Mouse (Mus musculus): ENCODE data around the gene Tmem59l. TPM values are rescaled to one million over a fixed set of nuclear protein-coding genes. Genes with fewer than 3 reads are reported as not detected.

Tmem59l gene
- polyA plus RNA-seq, 1 experiment from 2014 or later: 9.6 TPM

DNA sequence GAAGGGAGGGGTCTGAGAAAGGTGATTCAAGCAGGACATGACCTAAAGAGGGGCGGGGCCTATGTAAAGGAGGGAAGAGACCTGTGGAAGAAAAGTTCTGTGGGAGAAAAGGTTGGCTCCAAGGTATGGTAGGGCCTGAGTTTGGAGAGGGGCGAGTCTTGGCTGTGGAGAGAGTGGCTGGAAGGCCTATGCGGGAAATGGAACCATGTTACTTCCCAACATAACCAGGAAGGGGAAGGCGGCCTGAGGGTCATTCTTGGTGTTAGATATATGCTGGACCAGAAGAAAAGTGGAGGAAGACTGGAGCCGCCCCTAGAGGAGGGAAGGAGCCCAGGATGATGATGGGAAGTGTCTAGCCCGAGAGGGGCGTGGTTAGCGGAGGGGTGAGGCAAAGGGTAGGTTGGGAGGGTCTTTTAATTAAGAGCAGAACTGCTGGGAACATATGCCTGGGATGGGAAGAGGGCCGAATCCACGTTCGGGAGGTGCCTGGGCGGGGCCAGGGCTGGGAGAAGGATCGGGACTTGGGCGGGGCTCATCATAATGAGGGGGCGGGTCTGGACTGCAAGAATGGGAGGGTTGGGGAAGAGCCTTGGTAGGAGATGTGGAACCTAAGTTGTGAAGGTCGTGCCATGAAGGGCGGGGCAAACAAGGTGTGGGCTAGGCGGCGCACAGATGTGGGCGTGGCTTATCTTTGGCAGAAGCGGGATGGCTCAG is 9.7 kb downstream of the Tmem59l start:
- ATAC-seq (ENCODE audit: insufficient number of reproducible peaks, low FRiP score, low TSS enrichment, low read depth): peak; percentile 46; the same call in 1 of the 2 replicates
- Histone ChIP-seq H3K4me3 (peak overlapping the region; percentile 89), H3K9ac (no peak overlapping the region), H3K4me1 (peaks cover 24% of the 10 kb centered on the region), H3K4me2 (peak overlapping the region; percentile 85), H3K27ac (peak overlapping the region; percentile 5; the same call in 1 of the 2 replicates), H3K27me3 (no peaks in the 10 kb centered on the region), H3K36me3 (0 out of 2 replicates have a peak, but pooled peaks cover 3% of the 10 kb centered on the region), H3K9me3 (no peaks in the 10 kb centered on the region)
- WGBS: 2% methylated on average over 21 of the region's 21 CpGs

DNA sequence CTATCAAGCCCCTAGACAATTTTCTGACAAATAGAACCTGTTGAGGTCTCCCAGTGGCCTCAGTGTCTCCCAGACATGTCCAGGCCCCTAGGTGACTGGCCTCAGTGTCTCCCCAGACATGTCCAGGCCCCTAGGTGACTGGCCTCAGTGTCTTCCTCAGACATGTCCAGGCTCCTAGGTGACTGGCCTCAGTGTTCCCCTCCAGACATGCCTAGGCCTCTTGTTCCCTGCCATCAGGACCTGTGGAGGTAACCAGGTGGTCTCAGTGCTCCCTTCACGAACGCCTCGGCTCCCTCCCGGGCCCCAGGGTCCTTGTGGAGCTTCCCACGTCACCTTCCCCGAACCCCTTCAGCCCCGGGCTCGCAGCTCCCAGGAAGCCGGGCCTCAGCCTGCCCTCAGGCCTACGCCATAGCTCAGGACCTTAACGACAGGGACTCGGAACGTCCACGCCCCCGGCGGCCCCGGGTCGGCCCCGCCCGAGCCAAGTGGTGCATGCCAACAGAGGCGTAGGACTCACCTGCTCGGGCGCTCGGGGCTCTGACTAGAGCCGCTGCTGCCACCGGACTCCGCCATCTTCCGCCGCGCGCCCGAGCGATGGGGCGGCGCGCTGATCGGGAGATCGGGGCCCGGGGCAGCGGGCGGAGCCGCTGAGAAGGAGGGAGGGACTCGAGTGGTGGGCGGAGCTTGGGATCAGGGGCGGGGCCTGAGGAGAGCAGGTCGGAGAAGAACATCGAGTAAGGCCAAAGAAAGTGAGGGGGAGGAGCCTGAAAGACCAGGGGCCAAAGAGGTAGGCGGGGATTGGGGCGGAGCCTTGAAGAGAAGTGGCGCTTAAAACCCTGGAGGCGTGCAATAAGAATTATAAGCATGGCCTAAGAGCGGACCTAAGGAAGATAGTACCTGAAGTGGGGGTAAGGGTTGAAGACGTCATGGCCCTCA is 10.6 kb downstream of the Tmem59l start, which contains the start of gene Klhl26:
Klhl26 (minus strand) TSS at position 636 of the 936 bp plus-strand sequence.
- H3K27ac ChIP-seq: peak within 1 kb of the TSS; percentile 77
- peak within 1 kb of the TSS; percentile 85 for H3K4me2 ChIP-seq
- H3K9me3 ChIP-seq: no peaks in the 10 kb centered on the region
- peak; percentile 88 for ATAC-seq (ENCODE audit: insufficient number of reproducible peaks, low FRiP score, low TSS enrichment, low read depth)
- peak within 1 kb of the TSS; percentile 89 for H3K4me3 ChIP-seq
- no peaks in the 10 kb centered on the region for H3K27me3 ChIP-seq
- peaks cover 24% of the 10 kb centered on the region for H3K4me1 ChIP-seq
- whole genome bisulfite sequencing: under 1% methylated on average over 53 of the region's 53 CpGs
- H3K9ac ChIP-seq: peak within 1 kb of the TSS; percentile 93
- 0 out of 2 replicates have a peak, but pooled peaks cover 3% of the 10 kb centered on the region for H3K36me3 ChIP-seq

DNA sequence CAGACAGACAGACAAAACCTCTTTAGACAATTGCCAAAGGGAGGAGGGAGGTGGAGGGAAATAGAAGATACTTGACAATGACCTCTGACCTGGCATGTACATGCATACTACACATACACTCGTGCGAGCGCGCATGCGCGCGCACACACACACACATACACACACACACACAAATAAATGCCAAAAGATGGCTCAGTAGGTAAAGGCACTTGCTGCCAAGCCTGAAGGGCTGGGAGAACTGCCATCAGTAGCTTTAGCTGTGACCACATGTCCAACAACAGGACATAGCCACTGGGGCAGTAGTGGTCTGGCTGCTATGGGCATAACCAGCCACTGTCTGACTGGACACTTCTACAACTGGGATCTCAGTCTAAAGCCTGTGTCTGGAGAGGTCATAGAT is 15.3 kb downstream of the Tmem59l start:
- ATAC-seq (ENCODE audit: insufficient number of reproducible peaks, low FRiP score, low TSS enrichment, low read depth): no peak

DNA sequence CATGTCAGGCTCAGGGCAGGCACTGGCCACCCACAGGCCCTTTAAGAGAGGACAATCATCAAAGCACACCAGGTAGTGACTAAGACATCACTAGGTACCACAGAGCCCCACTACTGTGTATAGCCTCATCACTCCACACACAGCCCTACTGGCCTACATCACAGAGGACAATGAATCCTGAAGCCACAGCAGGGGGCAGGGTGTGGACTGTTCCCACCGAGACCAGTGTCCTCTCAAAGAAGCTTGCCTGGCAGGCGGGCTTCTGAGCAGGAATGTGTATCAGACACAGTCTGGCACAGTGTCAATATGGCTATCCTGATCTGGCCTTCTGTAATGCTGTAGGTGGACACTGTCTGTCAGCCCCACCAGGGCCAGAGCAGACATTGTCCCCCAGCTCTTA is 17.2 kb downstream of the Tmem59l start:
- Histone ChIP-seq H3K4me1 (peaks cover 41% of the 10 kb centered on the region), H3K27ac (no peak overlapping the region), H3K4me2 (no peak overlapping the region), H3K9me3 (no peaks in the 10 kb centered on the region), H3K4me3 (no peak overlapping the region), H3K9ac (no peak overlapping the region), H3K27me3 (no peaks in the 10 kb centered on the region), H3K36me3 (peaks cover 12% of the 10 kb centered on the region; the same call in 1 of the 2 replicates)
- WGBS: 69% methylated on average over 2 of the region's 2 CpGs
- no peak for ATAC-seq (ENCODE audit: insufficient number of reproducible peaks, low FRiP score, low TSS enrichment, low read depth)

More for the DNA sequence above, 15.3 kb downstream of the Tmem59l start:
- Histone ChIP-seq H3K4me3 (no peak overlapping the region), H3K27me3 (no peaks in the 10 kb centered on the region), H3K9ac (no peak overlapping the region), H3K4me1 (peaks cover 45% of the 10 kb centered on the region), H3K9me3 (no peaks in the 10 kb centered on the region), H3K4me2 (no peak overlapping the region), H3K36me3 (0 out of 2 replicates have a peak, but pooled peaks cover 3% of the 10 kb centered on the region), H3K27ac (no peak overlapping the region)
- 96% methylated on average over 7 of the region's 7 CpGs for WGBS

DNA sequence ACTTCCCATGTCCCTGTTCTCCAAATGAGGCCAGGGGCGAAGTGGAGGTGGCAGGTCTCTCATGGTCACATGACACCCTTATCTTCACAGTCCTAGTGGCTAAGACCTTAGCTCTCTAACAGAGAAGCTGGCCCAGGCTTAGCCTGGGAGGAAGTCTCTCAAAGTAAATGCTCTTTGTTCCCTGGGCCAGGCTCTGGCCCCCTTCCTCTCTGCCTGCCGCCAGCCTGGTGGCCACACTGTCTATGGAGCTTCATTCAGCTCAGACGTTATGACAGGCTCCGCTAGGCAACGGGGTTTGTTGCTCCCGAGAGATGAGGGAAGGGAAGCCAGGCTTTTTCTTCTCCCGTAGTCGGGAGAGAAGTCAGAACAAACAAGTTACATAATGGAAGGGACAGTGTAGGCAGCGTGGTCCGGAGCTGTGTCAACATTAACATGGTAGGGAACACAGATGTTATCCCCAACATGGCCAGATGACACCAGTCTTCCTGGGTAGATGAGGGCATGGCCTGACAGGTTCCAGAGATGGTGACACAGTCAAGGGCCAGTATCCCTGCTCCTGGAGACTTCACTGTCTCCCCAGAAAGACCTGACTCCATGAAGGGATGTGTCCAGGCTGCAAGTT is 17.8 kb downstream of the Tmem59l start:
- H3K36me3 ChIP-seq: peaks cover 11% of the 10 kb centered on the region
- ATAC-seq (ENCODE audit: insufficient number of reproducible peaks, low FRiP score, low TSS enrichment, low read depth): no peak; the same call in 1 of the 2 replicates
- no peak overlapping the region for H3K4me2 ChIP-seq
- H3K27ac ChIP-seq: no peak overlapping the region
- no peak overlapping the region for H3K9ac ChIP-seq
- H3K4me1 ChIP-seq: peaks cover 40% of the 10 kb centered on the region
- 54% methylated on average over 10 of the region's 10 CpGs for WGBS
- no peaks in the 10 kb centered on the region for H3K27me3 ChIP-seq
- no peak overlapping the region for H3K4me3 ChIP-seq
- no peaks in the 10 kb centered on the region for H3K9me3 ChIP-seq

DNA sequence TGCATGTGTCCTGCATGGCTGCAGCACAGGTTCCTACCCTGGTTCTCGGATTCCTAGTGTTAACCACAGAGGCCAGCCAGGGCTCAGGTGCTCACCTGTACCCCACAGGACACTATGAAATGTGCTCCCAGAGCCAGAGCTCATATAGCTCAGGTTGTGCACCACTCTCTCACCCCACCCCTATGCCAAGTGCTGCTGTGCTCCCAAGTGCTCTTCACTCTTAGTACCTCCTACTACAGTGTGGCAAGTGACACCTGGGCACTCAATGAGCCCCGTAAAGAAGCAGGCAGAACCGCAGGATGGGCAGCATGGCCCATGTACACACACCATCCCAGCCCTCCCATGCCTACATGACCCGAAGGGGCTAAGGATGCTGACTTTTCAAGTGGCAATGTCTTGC is 18.4 kb downstream of the Tmem59l start:
- 87% methylated on average over 4 of the region's 4 CpGs for WGBS
- Histone ChIP-seq H3K27me3 (no peaks in the 10 kb centered on the region), H3K4me3 (no peak overlapping the region), H3K4me1 (peaks cover 40% of the 10 kb centered on the region), H3K9me3 (no peaks in the 10 kb centered on the region), H3K36me3 (peaks cover 11% of the 10 kb centered on the region), H3K9ac (no peak overlapping the region), H3K4me2 (no peak overlapping the region), H3K27ac (no peak overlapping the region)
- ATAC-seq (ENCODE audit: insufficient number of reproducible peaks, low FRiP score, low TSS enrichment, low read depth): no peak

DNA sequence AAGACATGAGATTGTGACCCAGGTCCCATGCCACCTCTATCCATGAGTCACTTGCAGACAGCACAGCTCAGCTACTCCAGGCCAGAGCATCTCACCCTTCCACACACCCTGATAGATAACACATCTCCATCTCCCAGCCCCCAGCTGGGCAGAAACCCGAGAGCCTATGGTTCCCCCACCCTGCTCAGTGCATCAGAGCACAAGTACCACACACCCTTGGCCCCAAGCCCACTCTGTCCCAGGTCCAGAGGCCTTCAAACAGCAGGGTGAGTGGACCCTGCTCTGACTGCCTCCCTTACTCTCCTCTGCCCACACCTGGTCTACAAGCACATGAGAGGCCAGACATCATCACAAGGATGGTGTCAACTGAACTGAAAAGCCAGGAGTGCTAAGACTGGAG is 19.3 kb downstream of the Tmem59l start:
- H3K4me3 ChIP-seq: no peak overlapping the region
- H3K36me3 ChIP-seq: peaks cover 11% of the 10 kb centered on the region
- no peak overlapping the region for H3K4me2 ChIP-seq
- H3K27me3 ChIP-seq: no peaks in the 10 kb centered on the region
- 52% methylated on average over 1 of the region's 1 CpGs for WGBS
- peaks cover 47% of the 10 kb centered on the region for H3K4me1 ChIP-seq
- no peak overlapping the region for H3K9ac ChIP-seq
- H3K9me3 ChIP-seq: no peaks in the 10 kb centered on the region
- 0 out of 2 replicates have a peak overlapping the region, but pooled peaks have one; percentile 1 for H3K27ac ChIP-seq
- ATAC-seq (ENCODE audit: insufficient number of reproducible peaks, low FRiP score, low TSS enrichment, low read depth): no peak

DNA sequence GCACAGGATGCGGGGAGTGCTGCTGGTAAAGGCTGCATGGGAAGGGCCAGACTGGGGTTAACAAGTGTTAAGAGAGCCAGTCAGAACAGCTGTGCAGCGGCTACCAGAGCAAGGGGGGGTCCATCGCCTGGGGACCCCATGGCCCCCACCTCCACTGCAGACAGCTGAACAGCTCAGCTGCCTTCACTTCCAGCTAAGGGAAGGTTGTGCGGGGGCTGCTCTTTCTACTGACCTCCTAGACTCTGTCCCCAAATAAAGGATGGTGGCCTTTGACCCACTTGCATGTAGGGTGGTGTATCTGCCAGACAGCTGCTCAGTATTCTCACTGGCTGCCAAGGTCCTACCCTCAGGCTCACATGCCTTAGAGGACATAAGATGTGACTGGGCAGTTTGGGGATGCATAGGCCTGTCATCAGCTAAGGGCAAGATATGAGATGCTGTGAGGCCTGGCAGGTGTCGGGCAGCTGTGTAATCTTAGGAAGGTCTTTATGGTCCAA is 19.9 kb downstream of the Tmem59l start:
- ATAC-seq (ENCODE audit: insufficient number of reproducible peaks, low FRiP score, low TSS enrichment, low read depth): no peak

DNA sequence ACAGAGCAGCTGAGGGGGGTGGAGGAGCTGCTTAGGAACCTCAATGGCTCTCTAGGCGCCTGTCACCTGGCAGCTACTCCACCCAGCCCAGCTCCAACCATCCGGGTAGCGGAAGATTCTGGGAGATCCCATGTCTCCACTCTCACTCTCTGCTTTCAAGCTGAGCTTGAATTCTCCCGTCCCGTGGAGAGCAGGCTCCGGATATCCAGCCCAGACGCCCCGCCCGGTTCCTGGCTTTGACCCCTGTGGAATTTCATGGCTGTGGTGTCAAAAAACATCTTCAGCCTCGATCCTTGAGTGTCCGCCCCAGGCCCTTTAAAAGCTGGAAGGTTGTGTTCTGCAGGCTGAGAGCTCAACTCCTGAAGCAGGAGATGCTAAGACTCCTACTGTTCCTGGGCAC is 20.4 kb downstream of the Tmem59l start:
- ATAC-seq (ENCODE audit: insufficient number of reproducible peaks, low FRiP score, low TSS enrichment, low read depth): no peak
- Histone ChIP-seq H3K4me1 (peaks cover 57% of the 10 kb centered on the region), H3K4me2 (no peak overlapping the region), H3K36me3 (peaks cover 11% of the 10 kb centered on the region), H3K9ac (no peak overlapping the region), H3K4me3 (no peak overlapping the region), H3K27ac (peak overlapping the region; percentile 57), H3K9me3 (no peaks in the 10 kb centered on the region), H3K27me3 (no peaks in the 10 kb centered on the region)
- WGBS: 54% methylated on average over 11 of the region's 11 CpGs

More for the DNA sequence above, 19.9 kb downstream of the Tmem59l start:
- no peaks in the 10 kb centered on the region for H3K27me3 ChIP-seq
- no peak overlapping the region for H3K4me2 ChIP-seq
- H3K27ac ChIP-seq: peak overlapping the region; percentile 57
- no peaks in the 10 kb centered on the region for H3K9me3 ChIP-seq
- H3K36me3 ChIP-seq: peaks cover 11% of the 10 kb centered on the region
- no peak overlapping the region for H3K4me3 ChIP-seq
- 57% methylated on average over 5 of the region's 5 CpGs for WGBS
- H3K9ac ChIP-seq: no peak overlapping the region
- H3K4me1 ChIP-seq: peaks cover 52% of the 10 kb centered on the region

DNA sequence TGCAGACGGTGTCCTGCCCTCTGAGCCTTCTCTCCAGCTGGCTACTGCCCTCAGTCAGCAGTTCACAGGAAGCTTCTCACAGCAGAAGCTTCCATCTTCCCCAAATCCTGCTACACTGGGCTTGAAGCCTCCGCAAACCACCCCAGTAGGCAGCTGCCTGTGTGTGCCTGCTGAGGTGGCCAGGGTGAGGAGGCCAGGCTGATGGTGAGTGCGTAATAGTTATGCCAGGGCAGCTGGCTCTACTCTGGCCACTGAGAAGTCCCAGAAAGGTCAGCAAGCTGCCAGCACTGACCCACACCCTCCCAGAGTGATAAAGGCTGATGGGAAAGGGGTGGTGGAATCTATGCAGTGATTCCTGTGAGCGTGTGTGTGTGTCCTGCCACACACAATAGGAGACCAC is 20.9 kb downstream of the Tmem59l start:
- 0 out of 2 replicates have a peak overlapping the region, but pooled peaks have one; percentile 57 for H3K27ac ChIP-seq
- H3K36me3 ChIP-seq: peaks cover 11% of the 10 kb centered on the region
- WGBS: 87% methylated on average over 4 of the region's 4 CpGs
- no peak overlapping the region for H3K9ac ChIP-seq
- H3K9me3 ChIP-seq: no peaks in the 10 kb centered on the region
- no peak for ATAC-seq (ENCODE audit: insufficient number of reproducible peaks, low FRiP score, low TSS enrichment, low read depth)
- H3K4me2 ChIP-seq: no peak overlapping the region
- no peaks in the 10 kb centered on the region for H3K27me3 ChIP-seq
- peaks cover 62% of the 10 kb centered on the region for H3K4me1 ChIP-seq
- H3K4me3 ChIP-seq: no peak overlapping the region

DNA sequence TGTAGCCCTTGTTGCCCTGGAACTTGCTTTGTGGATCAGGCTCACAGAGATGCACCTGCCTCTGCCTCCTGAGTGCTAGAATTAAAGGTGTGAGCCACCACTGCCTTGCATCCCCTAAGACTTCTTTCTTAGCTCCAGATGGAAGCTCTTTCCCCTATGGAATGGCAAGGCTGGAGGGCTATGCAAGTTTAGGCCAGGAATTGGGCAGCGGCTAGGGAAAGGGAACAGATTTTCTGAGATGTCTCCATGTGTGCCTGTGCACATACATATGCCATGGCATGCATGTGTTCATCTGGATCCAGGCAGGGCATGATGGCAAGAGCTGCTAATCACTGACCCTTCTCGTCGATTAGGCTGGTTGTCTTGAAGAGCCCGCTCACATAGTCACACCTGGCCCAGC is 21.5 kb downstream of the Tmem59l start:
- Histone ChIP-seq H3K36me3 (peaks cover 11% of the 10 kb centered on the region), H3K9me3 (no peaks in the 10 kb centered on the region), H3K4me1 (peaks cover 64% of the 10 kb centered on the region), H3K9ac (no peak overlapping the region), H3K4me2 (no peak overlapping the region), H3K4me3 (no peak overlapping the region), H3K27ac (no peak overlapping the region), H3K27me3 (no peaks in the 10 kb centered on the region)
- WGBS: 97% methylated on average over 4 of the region's 4 CpGs
- ATAC-seq (ENCODE audit: insufficient number of reproducible peaks, low FRiP score, low TSS enrichment, low read depth): no peak
